Mouse (Mus musculus) cerebral cortex, adult 2 months (tissue): ENCODE measurements around the gene Tspan10.

Experiments
- WGBS: fragments of 180-500 bp; shearing (Covaris S2); methylation state at CpG from one replicate; pipeline ENCODE4 v1.1.7; 2018; 5-methylcytosine and 5-hydroxymethylcytosine counted together

Gene Tspan10

DNA sequence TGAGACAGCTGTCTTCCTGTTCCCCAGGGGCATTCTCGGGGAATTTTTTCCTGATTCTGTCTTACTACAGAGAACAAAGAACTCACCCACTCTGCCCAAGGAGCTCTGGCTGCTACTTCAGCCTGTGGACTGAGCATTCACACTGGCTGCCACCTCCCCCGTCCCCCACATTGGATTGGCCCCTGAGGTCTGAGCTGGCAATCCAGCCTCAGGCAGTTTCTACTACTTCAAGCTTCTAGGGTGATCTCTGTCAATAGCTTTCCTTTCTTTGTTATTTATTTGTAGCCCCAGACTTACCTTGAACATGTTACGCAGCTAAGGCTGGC, 50.4 kb downstream of the Tspan10 start:
- 22% methylated on average over 3 of the region's 3 CpGs for WGBS

DNA sequence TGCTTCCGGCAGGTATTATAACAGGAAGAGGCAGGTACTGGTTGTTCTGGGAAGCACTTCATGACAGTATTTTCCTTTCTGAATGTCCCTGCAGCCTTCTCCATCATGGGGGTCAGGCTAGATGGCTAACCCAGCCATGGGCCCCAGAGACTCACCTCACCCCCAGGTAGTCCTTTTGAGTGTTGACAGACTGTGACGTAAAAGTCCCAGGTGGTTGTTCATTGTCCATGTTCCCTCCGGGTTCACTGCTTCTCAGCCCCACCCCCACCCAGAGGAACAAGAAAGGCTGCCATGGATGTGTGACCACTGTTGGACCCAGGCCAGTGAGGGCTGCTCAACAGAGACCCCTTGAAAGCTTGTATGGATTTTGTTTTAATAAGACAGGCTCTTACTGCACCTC, 50.9 kb downstream of the Tspan10 start:
- WGBS: 51% methylated on average over 3 of the region's 3 CpGs

DNA sequence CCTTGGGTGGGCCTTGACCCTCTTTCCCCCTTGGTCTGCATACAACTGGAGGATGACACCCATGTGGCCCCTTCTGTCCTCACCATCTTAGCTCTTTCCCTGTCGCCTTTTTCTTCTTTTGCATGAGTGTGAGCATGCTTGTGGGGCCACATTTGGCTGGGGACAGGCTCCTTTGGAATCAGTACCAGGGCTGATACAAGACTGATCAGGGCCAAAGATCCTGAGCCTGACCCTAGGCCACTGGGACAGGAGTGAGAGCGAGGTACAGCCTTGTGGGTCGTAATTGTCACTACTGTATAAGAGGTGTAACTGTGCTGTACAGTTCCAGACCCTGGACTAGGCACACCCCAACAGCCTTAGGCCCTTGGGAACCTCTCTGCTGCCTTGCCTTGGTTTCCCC, 51.5 kb downstream of the Tspan10 start:
- 93% methylated on average over 3 of the region's 3 CpGs for WGBS
